Mouse (Mus musculus): ENCODE results near the gene Lrg1.

The Lrg1 gene

DNA sequence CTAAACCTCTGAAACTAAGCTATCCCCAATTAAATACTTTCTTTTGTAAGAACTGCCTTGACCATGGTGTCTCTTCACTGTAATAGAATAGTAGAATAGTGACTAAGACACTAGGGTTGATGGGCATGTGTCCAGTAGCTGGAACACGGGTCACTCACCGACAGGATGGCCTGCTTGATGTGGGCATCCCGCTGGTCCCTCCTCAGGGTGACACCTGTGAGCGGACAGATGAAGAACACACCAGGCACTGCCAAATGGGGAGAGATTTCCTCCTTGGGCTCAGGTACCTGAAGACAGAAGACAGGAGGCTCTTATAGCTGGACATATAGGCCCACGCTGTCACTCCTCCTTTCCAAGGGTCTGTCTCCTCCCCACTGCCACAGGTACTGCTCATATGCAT lies 49.6 kb downstream of the Lrg1 start:
- DNase-seq: no peak

- no peak for DNase-seq
Measured at GRCm38 (mm10) chr17:56071126-56071525, 50.7 kb downstream of the Lrg1 start.
